Mouse (Mus musculus): ENCODE data around the gene Stk11.

Gene Stk11

DNA sequence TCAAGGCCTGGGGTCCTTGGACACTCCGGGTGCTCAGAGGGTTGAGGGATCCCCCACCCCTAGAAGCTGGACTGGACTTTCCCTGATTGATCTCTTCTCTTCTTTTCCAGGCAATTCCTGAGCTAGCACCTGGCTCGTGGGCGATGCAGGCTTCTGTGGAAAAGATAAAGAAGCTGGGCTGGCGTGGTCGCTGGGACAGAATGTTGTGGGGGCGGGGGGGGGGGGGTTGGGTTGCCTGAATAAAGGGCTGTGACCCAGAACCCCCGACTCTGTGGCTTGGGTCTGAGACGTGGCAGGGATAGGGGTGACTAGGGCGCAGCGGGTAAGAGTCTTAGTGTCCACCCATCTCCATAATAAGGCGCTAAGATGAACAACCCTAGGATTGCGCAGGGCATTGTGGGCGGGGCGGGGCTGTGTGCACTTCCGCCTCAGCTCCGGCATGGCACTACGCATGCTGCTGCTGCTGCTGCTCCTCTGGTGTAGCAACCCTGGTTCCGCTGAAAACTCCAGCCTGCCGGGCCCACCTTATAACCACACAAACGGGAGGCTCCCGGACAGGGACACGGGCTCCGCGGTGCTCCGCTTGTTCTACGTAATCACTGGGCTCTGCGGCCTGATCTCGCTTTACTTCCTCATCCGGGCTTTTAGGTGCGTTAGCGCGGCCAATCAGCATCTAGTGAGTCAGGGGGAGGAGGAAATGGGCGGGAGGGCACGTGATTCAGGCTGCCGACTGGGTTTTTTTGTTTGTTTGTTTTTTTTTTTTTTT, 57.1 kb downstream of the Stk11 start, which contains the start of gene 1600002K03Rik:
1600002K03Rik (plus strand) TSS at position 418 of the 766 bp plus-strand sequence.
- peak; percentile 84 to 89 for DNase-seq

DNA sequence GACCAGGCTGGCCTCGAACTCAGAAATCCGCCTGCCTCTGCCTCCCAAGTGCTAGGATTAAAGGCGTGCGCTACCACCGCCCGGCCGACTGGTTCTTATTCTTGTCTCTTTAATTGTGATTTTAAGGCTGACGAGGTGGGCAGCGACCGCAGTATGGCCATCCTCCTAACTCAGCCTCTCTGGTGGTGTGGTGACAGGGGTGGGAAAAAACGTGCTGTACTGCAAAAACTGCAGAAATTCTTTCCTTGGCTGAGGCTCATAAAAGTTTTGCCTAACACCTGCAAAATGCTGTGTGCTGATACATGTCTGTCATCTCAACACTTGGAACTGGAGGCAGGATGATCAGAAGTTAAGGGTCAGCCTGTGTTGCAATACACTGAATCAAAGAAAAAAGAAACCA, 57.8 kb downstream of the Stk11 start:
- no peak for DNase-seq

DNA sequence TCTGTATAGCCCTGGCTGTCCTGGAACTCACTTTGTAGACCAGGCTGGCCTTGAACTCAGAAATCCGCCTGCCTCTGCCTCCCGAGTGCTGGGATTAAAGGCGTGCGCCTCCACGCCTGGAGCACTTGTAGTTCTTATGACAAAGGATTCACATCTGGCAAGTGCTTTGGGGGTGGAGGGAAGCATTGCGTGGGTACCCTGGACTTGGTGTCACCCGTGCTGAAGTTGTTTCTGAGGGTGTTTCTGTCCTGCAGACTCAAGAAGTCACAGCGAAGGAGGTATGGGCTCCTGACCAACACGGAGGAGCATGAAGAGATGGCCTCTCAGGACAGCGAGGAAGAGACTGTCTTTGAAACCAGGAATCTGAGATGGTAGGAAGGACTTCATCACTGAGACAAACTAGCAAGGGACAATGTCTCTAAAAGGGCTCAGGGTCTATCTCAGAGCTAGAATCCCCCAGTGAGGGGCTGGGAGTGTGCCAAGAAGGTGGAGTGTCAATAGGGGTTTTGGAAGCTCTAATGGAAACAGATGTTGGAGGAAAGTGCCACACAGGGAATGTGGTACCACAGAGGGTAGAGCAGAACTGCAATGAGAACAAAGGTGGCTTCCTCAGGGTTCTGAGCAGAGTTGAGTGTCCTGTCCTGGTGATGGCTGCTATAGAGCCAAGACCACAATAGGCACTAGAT, 58.5 kb downstream of the Stk11 start:
- no peak for DNase-seq

DNA sequence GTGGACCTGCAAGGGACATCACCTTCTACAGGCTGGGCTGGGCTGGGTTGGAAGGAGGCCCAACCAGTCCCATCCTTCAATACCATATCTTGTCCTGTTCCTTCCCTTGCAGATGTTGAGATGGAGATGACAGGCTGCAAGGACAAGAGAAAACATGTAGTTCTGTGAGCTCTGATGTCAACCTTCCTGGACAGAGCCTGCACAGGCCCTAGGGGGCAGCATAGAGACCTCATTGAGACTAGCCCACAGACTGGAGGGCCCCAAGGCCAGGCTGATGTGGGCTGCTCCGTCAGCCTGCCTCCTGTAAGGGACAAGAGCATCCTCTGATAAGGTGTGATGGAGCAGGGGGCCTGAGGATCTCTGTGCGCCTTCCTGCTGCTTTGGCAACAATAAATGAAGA, 59.1 kb downstream of the Stk11 start:
- DNase-seq = peak in 1 of 2 experiments; percentile 58

DNA sequence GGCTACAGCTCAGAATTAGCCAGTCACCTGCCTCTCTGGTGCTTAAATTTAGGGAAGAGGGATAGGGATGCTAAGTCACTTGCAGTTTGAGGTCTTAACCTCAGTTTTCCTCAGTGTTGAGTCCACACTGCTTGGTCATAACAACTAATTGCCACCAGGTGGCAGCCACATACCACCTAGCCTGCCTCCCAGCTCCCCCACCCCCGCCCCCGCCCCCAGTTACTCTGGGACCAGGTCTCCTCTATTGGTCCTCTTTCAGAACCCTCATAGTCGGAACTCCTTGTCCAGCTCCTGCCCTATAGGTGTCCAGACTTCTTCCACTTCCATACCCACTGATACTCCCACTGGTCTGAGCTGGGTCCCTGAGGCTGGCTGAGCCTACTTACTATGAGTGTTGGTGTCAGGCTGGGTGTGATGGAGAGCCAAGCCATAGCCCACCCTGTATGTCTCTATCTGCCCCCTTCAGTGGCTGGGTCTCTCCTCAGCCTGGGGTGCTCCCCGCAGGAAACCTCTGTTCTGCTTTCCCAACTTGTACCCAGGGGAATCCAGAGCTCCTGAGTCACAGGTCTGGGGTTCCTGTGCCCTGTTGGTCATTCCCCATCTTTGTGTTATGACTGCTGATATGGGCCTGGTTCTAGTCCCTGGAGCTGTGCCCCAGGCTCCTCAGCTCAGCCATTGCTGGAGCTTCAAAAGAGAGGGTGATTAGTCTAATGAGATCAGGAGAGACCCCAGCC, 60.1 kb downstream of the Stk11 start:
- DNase-seq = no peak

DNA sequence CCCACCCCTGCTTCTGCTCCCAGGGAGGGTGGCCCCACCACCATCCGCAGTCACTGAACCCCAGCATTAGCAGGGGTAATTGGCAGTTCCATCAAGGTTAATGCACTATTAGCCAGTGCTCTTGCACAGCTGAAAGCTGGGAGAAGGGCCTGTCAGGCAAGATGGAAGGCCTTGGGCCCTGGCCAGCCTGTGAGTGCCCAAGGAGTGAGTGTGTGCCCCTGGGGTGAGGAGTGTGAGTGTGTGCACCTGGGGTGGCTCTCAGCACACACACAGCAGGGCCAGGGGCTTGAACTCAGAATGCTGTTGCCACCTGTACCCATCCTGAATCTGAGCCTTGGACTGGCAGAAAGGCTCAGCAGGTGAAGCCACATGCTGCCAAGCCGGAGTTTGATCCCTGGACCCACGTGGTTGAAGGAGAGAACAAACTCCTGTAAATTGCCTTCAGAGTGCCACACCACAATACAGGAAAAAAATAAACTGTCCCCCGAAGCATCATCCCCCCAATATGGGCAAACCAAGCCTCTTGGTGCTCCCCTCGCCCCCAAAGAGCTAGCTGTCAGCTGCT, 60.7 kb downstream of the Stk11 start:
- DNase-seq = no peak

DNA sequence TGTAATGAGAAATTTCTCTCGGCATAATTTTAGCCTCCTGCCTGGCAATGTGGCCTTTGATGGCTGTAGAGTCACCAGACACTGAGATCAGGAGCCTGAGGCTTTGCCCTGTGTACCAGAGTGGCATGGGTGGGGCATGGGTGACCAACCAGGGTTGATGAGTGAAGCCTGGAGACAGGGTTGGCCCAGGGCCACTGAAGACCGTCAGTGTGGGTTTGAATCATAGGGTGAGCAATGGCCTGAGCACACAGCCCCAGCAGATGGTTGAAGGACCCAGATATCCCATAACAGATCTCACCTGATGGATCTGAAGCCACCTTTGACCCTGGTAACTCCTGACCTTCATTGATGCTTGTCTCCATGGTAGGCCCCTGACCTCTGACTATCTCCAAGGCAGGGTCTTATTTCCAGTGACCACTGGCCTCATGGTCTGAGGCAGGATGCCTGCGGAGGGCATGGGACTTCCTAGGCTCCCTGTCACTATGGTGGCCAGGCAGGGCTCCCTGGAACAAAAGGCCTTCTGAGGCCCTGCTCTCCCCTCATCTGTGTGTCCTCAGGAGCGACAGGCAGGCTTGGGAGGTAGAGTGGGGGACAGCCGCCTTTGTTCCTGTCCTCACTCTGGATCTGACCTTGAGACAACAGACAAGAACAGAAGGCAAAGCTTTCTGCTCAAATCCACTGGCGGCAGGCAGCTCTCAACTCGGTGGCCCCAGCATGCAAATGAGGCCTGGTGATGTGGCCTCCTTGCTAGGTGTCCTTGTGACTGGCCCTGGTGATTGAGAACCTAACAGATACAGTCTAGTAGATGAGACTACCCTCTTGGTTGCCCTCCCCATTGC, 62.1 kb downstream of the Stk11 start:
- no peak for DNase-seq

DNA sequence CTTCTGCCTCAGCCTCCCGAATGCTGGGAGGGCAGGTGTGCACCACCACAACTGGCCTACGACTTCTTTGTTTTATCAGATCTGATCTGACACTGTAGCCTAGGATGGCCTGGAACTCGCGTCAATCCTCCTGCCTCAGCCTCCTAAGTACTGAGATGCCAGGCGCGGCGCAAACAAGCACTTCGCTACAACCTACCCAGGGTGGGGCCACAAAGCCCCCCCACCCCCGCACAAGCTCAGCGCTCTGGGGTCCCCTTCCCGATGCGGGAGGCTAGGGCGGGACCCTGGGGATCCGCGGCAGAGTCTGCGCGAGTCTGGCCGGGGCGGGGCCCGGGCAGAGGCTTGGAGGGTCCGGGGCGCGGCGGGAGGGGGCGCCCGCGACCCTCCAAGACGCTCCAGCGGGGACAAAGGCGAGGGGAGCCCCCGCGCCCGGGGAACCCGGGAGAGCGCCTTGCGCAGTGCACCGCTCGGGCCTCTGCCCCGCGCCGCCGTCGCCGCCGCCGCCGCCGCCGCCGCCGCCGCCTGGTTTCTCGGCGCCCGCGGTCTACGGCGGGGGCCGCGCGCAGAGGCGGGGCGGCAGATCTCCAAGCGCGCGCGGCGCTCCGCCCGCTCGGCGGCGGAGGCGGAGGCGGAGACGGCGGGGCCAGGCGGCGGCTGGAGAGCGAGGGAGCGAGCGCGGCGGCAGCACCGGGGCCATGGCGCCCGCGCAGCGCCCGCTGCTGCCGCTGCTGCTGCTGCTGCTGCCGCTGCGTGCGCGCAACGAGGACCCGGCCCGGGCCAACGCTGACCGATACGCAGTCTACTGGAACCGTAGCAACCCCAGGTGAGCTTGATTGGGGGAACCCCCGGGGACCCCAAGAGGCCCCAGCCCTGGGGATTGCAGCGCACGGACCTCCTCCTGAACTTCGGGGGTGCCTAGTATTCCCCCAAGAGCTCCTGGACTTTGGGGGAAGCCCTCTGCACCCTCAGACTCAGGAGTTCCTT, 63.8 kb downstream of the Stk11 start, which contains the start of gene Efna2:
Efna2 (plus strand) TSS at position 415 of the 984 bp plus-strand sequence.
- DNase-seq = no peak

All from spleen, adult 18-20 months (tissue).